Mouse (Mus musculus) cerebellum, postnatal 4 days (tissue): Measurements from ENCODE around the gene Zic2.
"Not testable (repeated sequence)": the region's sequence is repeated elsewhere in the genome, so short reads cannot be mapped to it uniquely, and the experiment has no call there.

Source experiments
- DNase-seq, 2 experiments: peaks; one replicate each; pipeline ENCODE4 v3.0.0; 2022; ENCODE audit warnings: low spot score in 2 of 2, mixed read lengths in 1 of 2

Gene Zic2

GRCm38 (mm10) chr14:122474891-122475556, at the start of gene Zic2:
TSS of gene Zic2 (plus strand) at chr14:122475435.
- peak; percentile 58 to 88 for DNase-seq

- no peak for DNase-seq
Observed at GRCm38 (mm10) chr14:122426529-122427203, 48.6 kb upstream of the Zic2 start.

- DNase-seq = no peak
Observed at GRCm38 (mm10) chr14:122427204-122427560, 48.1 kb upstream of the Zic2 start.

- no peak for DNase-seq
Observed at GRCm38 (mm10) chr14:122427654-122428053, 47.6 kb upstream of the Zic2 start.

- DNase-seq = no peak
Observed at GRCm38 (mm10) chr14:122432558-122432957, 42.7 kb upstream of the Zic2 start.

GRCm38 (mm10) chr14:122434039-122434438, 41.2 kb upstream of the Zic2 start:
- no peak for DNase-seq

- no peak for DNase-seq
Observed at GRCm38 (mm10) chr14:122436850-122437249, 38.4 kb upstream of the Zic2 start.

- peak in 1 of 2 experiments; percentile 47 for DNase-seq
Observed at GRCm38 (mm10) chr14:122449601-122450495, 25.4 kb upstream of the Zic2 start.

- peak; percentile 61 to 86 for DNase-seq
Observed at GRCm38 (mm10) chr14:122450496-122451382, 24.5 kb upstream of the Zic2 start, which contains the start of gene Gm5089. TSS of gene Gm5089 (minus strand) at chr14:122451115.

- DNase-seq = peak in 1 of 2 experiments; percentile 37
Observed at GRCm38 (mm10) chr14:122451551-122452145, 23.6 kb upstream of the Zic2 start.

- no peak for DNase-seq
Observed at GRCm38 (mm10) chr14:122452701-122453387, 22.4 kb upstream of the Zic2 start.

GRCm38 (mm10) chr14:122453388-122453995, 21.7 kb upstream of the Zic2 start:
- peak; percentile 50 to 84 for DNase-seq

- no peak for DNase-seq
Observed at GRCm38 (mm10) chr14:122453996-122454738, 21.1 kb upstream of the Zic2 start.

GRCm38 (mm10) chr14:122454901-122455561, 20.2 kb upstream of the Zic2 start:
- no peak for DNase-seq

GRCm38 (mm10) chr14:122455562-122455958, 19.7 kb upstream of the Zic2 start:
- DNase-seq = no peak

GRCm38 (mm10) chr14:122459332-122459731, 15.9 kb upstream of the Zic2 start:
- DNase-seq = not testable (repeated sequence)

- DNase-seq = no peak
Observed at GRCm38 (mm10) chr14:122459776-122460175, 15.5 kb upstream of the Zic2 start.

- no peak for DNase-seq
Observed at GRCm38 (mm10) chr14:122460226-122460625, 15.0 kb upstream of the Zic2 start.
